Mouse (Mus musculus): Measurements from ENCODE around the gene Cwc27. TPM values are rescaled to one million over a fixed set of nuclear protein-coding genes. Genes with fewer than 3 reads are reported as not detected.

Cwc27 gene
- polyA plus RNA-seq, 1 experiment: 13.1 TPM

- Histone ChIP-seq H3K4me1 (ENCODE audit: control insufficient read depth, insufficient read depth, insufficient read length, low read length) (peaks cover 3% of the 10 kb centered on the region), H3K4me3 (ENCODE audit: insufficient read depth, low read depth, low read length) (no peak overlapping the region)
Observed at GRCm38 (mm10) chr13:104590097-104590607, 226.8 kb downstream of the Cwc27 start.

DNA sequence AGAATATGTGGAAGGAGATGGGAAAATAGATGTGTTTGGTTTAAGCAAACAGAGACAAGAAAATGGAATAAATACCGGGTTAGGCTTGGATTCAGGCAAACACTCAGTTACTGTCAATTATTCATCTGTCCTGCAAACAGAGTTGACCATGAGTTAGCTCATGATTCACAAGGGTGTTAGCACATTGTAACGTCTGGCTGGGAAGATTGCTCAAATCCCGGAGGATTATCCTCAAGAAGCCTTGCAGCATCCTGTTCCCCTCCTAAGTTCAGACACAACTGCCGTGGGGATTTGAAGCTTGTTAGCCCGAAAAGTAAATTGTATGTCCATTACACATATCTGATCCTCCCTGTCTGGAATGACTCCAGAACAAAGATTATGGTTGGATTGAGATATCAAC lies 228.6 kb downstream of the Cwc27 start:
- peaks cover 3% of the 10 kb centered on the region for H3K4me1 ChIP-seq (ENCODE audit: control insufficient read depth, insufficient read depth, insufficient read length, low read length)
- H3K27ac ChIP-seq (replicated peaks; ENCODE audit: low read depth, low read length): no peak overlapping the region
- H3K4me3 ChIP-seq (ENCODE audit: insufficient read depth, low read depth, low read length): no peak overlapping the region

More at GRCm38 (mm10) chr13:104590097-104590607, 226.8 kb downstream of the Cwc27 start:
- no peak overlapping the region for H3K27ac ChIP-seq (replicated peaks; ENCODE audit: low read depth, low read length)

Other genes with a start within 250 kb of the Cwc27 start
- gene Srek1ip1, start 24.7 kb downstream of the Cwc27 start, polyA plus RNA-seq (2012; ENCODE audit: insufficient read depth, insufficient read length, missing spikeins): 31.2 and 33.3 TPM in 2 replicates
- not detected in 2 replicates for gene Shisal2b, start 46.8 kb upstream of the Cwc27 start, polyA plus RNA-seq (2012; ENCODE audit: insufficient read depth, insufficient read length, missing spikeins)
- gene Rgs7bp, start 237.8 kb upstream of the Cwc27 start, polyA plus RNA-seq (2012; ENCODE audit: insufficient read depth, insufficient read length, missing spikeins): 0.75 and 0.91 TPM in 2 replicates

Data from brown adipose tissue, adult 24 weeks (tissue).